Mouse (Mus musculus) gastrocnemius, postnatal 10 days (tissue): Measurements from ENCODE around the gene Kdm4b. TPM values are rescaled to one million over a fixed set of nuclear protein-coding genes. Genes with fewer than 3 reads are reported as not detected.

Experiments used
- DNase-seq: peaks from one replicate; pipeline ENCODE4 v3.0.0; 2021; ENCODE audit warnings: mixed read lengths
- total RNA-seq, 2 experiments: library from RNA; stranded (reverse); gene quantifications; 2 replicates each; pipeline ENCODE4 v1.2.3; 2021

Kdm4b gene
- total RNA-seq, 2 experiments from 2014 or later: 24.9 to 28.6 TPM

DNA sequence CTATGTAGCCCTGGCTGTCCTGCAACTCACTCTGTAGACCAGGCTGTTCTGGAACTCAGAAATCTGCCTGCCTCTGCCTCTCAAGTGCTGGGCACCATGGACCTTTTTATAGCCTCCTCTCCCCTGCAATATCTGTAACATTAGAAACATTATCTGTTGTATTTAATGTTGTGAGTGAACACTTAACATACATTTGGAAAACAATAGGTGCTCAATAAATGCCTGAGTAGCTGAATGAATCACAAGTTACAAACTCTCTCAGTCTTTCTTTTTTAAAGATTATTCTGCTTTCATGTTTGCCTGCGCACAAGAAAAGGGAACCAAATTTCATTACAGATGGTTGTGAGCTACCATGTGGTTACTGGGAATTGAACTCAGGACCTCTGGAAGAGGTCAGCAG is 27.6 kb upstream of the Kdm4b start:
- no peak for DNase-seq

DNA sequence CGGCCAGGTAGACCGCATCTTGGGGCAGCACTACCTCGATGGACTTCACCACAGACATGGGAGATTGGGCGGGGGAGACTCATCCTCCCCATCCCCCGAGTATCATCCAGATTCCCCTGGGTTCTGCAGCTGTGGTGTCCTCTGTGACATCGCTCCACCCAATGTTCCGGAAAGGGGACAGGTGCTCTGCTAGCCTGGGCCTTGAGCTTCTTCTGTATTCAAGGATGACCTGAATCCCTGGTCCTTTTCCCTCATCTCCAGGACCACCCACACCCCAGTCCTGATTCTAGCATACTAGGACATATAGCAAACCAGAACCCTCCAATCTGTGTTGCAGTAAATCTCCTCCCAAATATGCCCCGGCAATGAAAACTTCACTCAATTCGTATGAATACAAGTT is 25.7 kb upstream of the Kdm4b start, which contains the start of gene Arrdc5:
Arrdc5 (minus strand) TSS at position 101 of the 400 bp plus-strand sequence.
- DNase-seq: no peak

DNA sequence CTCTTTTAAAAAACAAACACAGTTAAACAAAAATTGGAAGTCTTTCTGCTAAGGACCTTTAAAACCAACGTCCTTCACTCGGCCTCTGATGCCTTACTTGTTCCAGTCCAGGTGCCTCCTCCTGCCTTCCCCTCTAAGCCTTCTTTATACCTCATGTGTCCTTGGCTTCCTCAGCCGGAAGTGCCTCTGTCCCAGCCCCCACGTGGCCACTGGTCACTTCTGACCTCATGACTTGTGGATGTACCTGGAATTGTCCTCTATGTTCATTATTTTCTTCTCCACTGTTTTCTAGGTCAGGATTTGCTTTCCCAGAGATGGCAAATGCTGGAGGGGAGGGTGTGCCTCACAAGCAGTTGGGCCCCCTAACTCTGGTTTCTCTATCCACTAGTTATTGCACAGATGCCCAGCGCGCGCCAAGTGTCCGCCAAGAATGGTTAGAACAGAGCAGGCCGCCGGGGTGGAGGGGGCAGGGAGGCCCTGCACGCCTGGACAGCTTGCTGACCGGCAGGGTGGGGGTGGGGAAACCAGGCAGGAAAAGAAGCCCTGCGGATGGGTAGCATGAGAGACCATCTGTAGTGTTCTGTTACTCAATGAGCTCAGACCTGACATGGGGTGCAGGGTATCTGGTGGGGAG is 23.4 kb upstream of the Kdm4b start:
- peak; percentile 31 for DNase-seq

DNA sequence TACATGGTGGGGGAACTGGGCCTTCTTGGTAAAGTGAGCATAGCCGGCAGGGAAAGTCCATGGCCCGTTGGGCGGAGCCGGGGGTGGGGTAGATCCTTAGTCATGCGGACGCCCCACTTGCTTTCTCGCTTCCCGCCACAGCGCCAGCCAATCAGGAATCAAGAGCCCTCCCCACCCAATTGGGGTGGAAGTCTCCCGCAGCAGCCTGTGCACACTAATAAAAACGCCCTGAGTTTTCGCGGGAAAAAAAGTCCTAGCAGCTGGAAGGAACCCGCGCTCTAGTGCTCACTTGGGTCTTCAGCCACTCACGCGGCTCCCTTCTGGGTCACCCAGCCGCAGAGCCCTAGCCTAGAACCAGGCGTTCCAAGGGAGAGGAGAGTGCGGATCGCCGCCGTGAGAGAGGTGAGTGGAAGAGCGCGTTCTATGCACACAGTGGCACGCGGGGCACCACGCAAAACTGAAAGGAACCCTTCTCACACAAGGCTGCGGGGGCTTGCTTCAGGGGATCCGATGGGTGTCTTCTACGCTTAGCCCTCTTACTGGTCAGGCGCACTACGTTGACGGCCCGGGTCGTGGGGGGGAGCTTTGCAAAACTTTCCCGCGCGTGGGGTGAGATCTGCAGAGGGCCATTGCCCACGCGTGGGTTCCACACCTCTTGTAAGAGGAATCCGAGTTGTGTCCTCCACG is 22.6 kb upstream of the Kdm4b start, which contains the start of gene Uhrf1:
Uhrf1 (plus strand) TSS at position 162 of the 687 bp plus-strand sequence.
- peak; percentile 74 for DNase-seq

DNA sequence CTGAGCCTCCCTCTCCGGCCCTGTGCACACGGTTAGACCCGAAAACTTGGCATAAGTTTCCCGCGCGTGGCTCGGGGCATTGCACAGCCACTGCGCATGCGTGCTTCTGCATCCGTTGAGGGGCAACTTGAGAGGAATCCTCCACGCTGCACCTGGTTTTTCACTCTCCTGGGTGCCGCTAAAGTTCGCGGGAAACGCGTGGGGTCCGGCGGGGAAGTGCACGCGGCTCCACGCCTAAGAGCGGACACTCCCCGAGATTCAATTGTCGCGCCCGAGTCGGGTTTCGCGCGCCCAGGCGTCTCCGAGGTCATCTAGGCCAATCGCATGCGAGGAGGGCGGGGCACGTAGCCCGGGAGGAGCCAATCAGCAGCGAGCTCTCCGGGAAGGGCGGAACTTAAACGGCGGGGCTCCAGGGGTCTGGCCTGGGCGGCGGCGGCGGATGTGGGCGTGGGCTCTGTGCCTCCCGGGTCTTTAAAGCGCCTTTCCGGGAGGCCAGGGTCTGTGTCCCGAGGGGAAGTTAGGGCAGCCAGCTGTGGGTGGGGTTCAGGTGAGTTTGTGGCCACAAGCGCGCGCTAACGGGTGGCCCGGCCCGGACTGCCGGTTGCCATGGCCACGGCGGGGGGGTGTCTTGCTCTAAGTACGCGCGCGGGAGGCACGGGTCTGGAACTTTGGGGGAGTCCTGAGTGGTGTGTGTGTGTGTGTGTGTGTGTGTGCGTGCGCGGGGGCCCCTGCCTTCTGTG is 21.8 kb upstream of the Kdm4b start:
- DNase-seq: peak; percentile 96

DNA sequence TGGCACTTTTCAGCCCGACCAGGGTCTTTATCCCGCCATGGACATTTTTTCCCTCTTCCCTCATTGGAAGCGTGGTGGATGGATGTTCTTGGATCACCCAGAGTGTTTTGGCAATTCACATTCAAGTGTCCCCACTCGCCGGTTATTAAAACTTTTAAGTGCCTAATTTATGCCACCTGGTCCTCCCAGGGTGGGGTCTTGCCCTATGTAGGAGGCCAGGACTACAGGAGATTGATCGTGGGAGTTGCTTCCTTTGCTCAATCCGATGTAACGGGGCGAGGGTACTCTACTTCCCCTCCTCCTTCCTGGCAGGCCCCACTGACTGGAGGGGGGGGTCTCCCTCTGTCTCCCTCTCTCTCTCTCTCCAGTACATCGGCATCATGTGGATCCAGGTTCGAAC is 21.1 kb upstream of the Kdm4b start:
- DNase-seq: no peak

DNA sequence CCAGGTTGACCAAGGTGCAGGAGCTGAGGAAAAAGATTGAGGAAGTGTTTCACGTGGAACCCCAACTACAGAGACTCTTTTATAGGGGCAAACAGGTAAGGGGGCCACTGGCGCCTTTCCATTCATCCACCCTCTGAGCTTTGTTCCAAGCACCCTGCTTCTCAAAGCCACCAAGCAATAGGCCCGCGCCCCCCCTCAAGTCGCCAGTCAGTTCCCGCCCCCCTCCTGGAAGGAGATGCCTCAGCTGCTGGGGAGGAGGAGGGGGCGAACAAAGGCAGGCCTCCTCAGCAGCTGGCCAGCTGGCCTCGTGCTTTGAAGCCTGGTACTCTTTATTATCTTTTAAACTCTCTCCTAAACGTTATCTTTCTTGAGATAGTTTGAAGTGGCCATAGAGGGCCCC is 20.7 kb upstream of the Kdm4b start:
- no peak for DNase-seq

DNA sequence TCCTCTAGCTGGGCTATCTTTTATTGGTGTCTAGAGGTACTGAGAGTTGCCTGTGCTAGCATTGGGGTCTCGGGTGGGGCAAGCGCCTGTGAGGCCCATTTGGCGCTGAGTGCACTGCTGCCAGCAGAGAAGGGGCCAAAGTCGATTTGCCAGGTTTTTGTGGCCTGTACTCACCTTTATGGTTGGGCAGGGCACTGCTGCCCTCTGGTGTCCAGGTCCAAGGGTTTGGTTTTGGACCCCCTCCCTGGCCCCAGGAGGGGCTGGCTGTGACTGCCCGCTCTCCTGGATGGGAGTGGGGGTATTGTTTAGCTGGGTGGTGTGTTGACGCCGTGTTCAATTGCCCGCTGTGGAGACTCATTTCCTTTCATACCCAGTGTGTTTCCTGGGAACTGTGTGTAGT is 20.0 kb upstream of the Kdm4b start:
- DNase-seq: no peak

DNA sequence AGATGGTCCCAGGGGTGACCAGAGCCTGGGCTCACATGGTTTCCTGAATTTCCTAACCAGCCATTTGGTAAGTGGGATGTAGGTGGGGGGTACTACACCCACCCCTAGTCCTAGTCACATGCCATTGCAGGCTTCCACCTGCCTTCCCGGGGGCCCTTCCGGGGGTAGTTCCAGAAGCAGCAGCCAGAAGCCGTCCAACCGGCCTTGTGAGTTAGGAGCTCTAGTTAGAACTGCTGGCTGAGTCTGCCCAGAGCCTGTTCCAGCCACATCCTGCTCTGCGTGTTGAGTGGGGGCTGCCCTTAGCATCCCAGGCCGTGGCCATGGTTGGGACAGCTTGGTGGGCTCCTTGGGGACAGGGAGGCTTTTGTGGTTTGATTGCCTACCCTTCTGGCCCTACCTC is 17.8 kb upstream of the Kdm4b start:
- DNase-seq: no peak

DNA sequence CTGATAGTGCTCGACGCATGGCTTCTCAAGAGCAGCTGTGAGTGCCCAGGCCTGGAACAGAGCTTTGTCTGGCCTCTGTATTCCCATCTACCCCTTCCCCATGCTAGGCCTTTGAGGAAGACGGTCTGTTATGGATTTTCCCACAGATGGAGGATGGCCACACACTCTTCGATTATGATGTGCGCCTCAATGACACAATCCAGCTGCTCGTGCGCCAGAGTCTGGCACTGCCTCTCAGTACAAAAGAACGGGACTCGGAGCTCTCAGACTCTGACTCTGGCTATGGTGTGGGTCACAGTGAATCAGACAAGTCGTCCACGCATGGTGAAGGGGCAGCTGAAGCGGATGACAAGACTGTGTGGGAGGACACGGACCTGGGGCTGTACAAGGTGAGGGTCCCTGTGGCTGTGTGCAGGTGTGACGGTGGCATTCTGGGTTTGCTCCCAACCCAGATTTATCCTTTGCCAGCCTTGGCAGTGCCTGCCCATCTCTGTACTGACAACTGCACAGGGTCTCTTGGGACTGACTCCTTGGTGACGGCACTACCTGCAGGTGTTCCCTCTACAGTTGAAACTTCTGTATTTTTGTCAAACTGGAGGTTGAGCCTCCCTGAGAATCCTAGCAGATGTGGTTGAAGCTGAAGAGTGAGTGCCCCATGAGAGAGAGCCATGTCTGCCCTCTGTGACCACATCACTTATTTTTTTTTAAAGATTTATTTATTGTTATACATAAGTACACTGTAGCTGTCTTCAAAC is 16.5 kb upstream of the Kdm4b start:
- DNase-seq: no peak

DNA sequence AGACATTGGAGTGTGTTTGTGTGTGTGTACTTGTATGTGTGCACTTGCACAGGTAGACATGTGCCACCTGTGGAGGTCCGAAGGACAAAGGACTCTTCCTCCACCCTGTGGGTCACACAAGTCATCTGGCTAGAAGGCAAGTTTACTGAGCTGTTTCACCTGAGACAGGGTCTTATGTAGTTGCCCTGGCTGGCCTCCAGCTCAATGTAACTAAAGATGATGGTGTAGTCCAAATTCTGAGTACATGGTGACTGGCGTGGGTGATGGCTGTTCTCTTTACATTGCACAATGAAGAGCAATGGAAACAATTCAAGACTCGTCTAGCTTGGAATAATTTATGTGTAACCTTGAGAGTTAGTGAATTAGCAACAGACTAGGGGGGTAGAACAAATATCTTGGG is 1.4 kb upstream of the Kdm4b start:
- no peak for DNase-seq

DNA sequence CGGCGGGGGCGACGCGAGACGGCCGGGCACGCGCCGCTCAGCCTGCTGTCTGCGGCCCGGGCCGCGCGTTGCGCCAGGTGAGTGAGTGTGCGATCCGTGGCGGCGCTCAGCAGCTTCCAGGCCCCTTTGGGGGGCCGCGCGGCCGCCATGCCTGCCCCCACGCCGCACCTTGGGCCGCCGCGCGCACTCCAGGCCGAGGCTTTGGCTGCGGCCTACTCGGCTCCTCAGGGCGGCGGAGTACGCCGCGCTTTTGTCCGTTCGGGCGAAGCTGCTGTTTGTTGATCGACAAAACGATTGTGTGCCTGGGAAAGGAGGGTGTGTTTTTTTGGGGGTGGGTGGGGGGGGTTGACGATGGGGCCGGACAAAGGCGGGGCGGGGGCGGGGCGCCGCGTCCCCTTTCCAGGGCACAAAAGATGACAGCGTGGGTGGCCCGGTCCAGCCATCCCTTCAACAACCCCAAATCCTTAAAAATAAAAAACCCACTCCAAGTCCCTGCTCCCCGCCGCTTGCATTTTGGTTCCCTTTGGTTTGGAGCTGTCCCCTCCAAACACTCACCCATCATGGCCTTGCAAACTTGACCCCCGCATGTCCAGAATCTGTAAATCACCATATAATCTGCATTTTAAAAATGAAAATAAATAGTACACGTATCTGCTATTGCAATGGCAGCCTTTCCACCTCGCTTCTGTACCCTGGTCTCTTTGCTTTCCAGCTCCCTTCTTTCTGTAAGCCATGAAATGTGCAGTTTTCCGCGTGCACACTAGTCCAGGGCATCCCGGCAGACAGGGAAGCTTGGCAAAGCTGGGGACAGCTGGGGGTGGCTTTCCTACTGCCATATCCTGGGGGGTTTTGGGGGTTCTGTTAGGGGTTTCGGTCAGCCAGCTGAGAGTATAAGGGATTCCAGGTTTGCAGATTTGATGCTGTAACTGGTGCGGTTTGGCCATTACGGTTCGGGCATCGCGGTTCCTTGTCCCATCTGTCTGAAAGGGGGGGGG is 588 bp downstream of the Kdm4b start:
- no peak for DNase-seq

DNA sequence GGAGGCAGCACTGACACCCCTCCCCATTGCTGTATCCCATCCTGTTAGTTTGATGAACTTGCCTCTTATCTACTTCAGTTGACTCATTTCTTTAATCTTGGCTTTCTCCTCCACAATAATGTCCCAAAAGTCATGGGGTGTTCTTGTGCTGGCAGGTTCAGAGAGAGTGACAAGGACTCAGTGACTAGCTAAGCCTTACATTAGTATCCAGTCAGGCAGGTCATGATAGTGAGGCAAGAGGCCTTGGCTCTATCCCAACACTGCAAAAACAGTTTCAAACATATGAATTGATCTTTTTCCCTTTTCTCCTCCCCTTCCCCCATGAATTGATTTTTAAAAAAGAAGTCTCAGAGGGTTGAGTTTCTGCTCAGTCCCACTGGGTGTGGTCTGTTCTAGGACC is 3.4 kb downstream of the Kdm4b start:
- no peak for DNase-seq

DNA sequence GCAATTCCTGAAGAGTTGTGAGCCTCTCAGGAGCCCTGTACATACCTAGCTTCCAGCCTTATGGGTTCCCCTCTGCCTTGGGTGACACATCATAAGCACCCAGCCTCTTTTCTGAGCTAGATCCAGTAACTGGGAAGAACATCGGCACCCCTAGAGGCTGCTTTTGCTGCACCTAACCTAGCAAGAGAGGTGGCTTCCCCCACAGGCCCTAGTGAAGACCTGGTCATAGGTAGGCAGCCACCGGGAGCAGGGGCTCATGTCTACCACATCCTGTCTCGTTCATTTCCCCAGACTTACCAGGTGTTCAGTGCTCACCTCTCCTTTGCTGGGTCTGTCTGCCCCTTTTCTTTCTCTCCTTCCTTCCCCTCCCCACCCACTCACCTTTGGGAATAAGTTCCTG is 4.5 kb downstream of the Kdm4b start:
- DNase-seq: no peak

DNA sequence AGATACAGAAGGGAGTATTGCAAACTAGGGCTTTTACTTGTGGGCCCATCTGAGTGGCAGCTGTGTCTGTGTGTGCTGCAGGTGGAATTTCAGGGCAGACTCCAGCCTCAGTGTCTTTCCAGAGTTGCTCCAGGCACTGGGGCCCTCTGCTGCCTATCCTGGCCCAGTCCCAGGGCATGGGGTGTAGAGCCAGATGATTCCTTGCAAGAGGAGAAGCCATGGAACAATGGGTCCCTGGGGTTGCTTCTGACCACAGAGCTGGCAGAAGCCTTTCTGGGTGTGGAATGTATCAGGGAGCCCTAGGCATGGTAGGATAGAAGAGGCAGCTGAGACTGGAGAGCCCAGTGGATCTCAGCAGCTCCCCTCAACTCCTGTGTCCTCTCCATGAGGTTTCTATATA is 5.4 kb downstream of the Kdm4b start:
- peak; percentile 35 for DNase-seq

DNA sequence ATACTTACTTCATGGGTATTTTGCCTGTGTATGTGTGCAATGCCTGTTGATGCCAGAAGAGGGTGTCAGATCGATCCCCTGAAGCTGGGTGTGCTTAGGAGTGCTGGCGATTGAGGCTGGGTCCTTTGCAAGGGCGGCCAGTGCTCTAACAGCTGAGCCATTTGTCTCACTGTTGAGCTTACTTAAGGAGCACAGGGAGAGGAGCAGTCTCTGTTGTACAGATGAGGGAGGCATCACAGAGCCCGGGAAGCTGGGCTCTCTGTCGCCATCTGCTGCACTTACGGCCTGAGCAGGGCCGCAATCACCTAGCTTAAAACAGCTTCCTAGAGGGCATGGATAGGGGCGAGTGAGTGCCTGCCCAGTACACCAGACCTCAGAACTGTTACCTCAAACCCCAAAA is 7.1 kb downstream of the Kdm4b start:
- DNase-seq: no peak

DNA sequence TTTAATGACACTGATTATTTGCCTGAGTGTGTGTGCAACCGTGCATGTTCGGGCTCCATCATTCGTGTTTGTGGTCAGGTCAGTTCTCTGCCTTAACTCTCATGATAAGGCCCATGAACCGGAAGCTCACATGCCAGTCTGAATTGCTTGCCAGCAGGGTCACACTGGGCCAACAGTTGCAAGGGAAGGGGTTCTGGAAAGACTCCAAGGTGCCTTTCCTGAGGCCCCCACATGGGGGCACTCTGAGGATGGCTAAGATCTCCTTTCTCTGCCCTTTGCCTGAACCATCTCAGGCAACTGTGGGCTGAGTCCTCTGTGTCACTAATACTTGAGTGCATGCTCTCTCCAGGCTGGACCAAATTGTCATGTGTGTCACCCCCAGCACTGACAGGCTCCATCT is 11.3 kb downstream of the Kdm4b start:
- peak; percentile 60 for DNase-seq

DNA sequence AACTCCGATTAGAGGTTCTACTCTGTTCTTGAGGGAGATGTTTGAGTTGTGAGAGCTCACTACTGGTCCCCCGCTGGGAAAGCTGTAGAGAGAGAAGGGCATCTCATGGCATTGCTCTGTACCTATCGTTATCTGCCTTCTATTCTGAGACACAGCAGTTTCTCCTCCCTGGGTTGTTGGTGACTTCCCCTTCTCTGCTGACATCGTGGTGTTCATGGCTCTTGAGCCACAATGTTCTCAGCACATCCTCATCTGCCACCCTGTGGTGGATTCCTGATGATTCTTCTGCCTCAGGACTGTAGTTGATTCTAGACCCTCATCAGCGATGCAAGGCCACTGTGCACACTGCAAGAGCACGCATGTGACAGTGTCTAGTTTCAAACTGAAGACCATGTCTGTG is 11.9 kb downstream of the Kdm4b start:
- no peak for DNase-seq

DNA sequence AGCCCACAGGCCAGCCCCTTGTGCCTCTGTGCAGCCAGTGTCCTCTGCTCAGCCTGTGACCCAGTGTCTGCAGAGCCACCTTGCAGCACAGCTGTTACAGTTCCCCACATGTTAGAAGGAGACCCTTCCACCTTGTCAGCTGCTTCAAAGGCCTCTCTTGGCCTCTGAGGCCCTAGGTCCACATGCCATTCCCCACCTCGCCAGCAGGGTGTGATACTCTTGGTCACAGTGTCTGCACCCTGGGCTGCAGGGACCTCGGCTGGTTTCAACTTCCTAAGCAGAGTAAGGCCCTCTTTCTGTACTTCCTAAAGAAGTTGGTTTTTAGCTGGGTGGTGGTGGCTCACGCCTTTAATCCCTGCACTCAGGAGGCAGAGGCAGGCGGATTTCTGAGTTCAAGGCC is 13.0 kb downstream of the Kdm4b start:
- DNase-seq: peak; percentile 49

DNA sequence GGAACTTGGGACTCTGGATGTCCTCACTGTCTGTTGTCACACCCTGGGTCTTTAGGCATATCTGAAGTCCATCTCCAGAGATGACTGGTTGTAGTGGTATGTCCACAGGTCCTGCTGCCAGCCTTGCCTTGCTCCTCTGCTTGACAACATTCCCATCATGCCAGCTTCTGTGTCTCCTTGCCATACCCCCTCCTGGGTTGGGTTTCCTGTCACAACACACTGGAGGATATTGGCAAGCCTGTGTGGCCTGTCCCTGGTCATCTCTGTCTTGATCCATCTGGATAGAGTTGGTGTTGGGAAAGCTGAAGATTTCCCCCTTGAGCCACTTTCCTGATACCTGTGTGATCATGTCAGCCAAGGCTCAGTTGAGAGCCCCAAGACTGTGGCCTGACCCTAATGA is 14.9 kb downstream of the Kdm4b start:
- DNase-seq: no peak

DNA sequence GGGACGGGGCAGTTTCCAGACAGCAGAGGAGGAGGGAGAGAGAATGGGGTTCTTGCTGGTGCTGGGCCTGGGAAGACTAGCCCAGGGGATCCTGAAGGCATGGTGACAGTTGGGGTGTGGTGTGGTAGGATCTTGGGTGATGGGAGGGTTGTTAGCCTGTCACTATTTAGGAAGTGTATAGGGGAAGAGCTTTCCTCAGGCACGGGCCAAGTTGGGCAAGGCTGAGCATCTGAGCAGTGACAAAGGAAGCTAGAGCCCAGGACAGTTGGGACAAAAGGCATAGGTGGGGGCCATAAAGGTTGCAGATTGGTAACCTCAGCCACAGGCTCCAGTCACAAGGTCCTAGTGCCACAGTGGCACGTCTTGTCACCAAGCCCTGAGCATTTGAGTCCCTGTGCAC is 17.6 kb downstream of the Kdm4b start:
- no peak for DNase-seq
